In genomic region chr12:29409336-29410055, GRCm38 (mm10) we compare ENCODE assay signal across 11 mouse cellular contexts.
"Had no signal": no experiment of that assay in that cellular context is flagged by ENCODE, and none has a peak within 500 bp of the region (broad histone marks: within the 10 kb centered on the region; RNA-seq: fewer than 3 reads in every experiment).

No protein-coding gene starts in this region.

- H3K27me3 ChIP-seq: limb, embryonic 13.5 days; liver, embryonic 13.5 days; midbrain, embryonic 13.5 days had no signal

- H3K36me3 ChIP-seq: limb, embryonic 13.5 days; liver, embryonic 13.5 days; midbrain, embryonic 13.5 days had no signal

- ATAC-seq: midbrain, embryonic 13.5 days had no signal

- H3K9ac ChIP-seq: limb, embryonic 13.5 days; liver, embryonic 13.5 days; midbrain, embryonic 13.5 days had no signal

- H3K9me3 ChIP-seq: limb, embryonic 13.5 days; liver, embryonic 13.5 days; midbrain, embryonic 13.5 days had no signal

- H3K27ac ChIP-seq: layer of hippocampus, adult 2 months; limb, embryonic 13.5 days; liver, embryonic 13.5 days; midbrain, embryonic 13.5 days; stomach, postnatal 0 days had no signal

- H3K4me2 ChIP-seq: limb, embryonic 13.5 days; liver, embryonic 13.5 days; midbrain, embryonic 13.5 days had no signal

- DNase-seq: kidney, adult 8-10 months; kidney, postnatal 10 days; kidney, postnatal 4 days; liver, embryonic 13.5 days; lung, adult 18-20 months; thymus, postnatal 4 days had no signal

- H3K4me3 ChIP-seq: layer of hippocampus, adult 2 months; limb, embryonic 13.5 days; liver, embryonic 13.5 days; midbrain, embryonic 13.5 days; myocyte had no signal

- H3K4me1 ChIP-seq: limb, embryonic 13.5 days; liver, embryonic 13.5 days; midbrain, embryonic 13.5 days had no signal
